ENCODE assay signal across 11 mouse cellular contexts in the genomic region with DNA sequence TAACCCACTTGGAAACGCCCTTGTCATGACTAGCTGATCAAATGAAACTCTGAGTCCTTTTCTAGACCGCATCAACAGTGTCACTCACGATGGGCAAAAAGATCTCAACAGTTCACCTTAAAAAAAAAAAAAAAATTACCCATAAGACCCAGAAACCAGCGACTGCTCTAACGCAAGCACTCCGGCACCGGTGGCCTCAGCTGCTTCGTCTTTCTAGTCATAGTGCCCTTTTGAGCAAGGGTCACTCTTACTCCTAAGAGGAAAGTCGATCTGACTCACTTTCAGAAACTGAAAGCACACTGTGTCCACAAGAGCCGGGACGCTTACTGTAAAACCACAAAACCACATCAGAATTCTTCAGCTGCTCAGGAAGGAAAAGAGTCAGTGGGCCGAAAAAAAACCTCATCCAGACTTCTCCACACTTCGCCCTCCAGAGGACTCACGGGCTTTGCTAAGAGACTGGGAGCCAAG. TPM values are rescaled to one million over a fixed set of nuclear protein-coding genes. Genes with fewer than 3 reads are reported as not detected.
DNase-seq lines count a peak whose midpoint lies in the region; ATAC-seq lines count a peak whose summit lies in the region.
"Had no signal": no experiment of that assay in that cellular context is flagged by ENCODE, and none has a peak within 500 bp of the region (broad histone marks: within the 10 kb centered on the region; RNA-seq: fewer than 3 reads in every experiment).

No protein-coding gene starts in this region.

- H3K4me3 ChIP-seq in forebrain, embryonic 10.5 days, result no peak overlapping the region
- H3K4me3 ChIP-seq: midbrain, embryonic 10.5 days had no signal

- no peaks in the 10 kb centered on the region for H3K27me3 ChIP-seq in forebrain, embryonic 10.5 days (ENCODE audit: poor library complexity, severe bottlenecking)

- no peaks in the 10 kb centered on the region for H3K36me3 ChIP-seq in forebrain, embryonic 10.5 days (replicated peaks)
- H3K36me3 ChIP-seq: midbrain, embryonic 10.5 days had no signal

- peak; percentile 84 to 91 for ATAC-seq in hematopoietic stem cell, adult 5-6 weeks (replicated peaks in 1 of 2; ENCODE audit: insufficient read depth in 1 of 2, low FRiP score in 2 of 2, low TSS enrichment in 1 of 2, low read depth in 1 of 2, poor library complexity in 2 of 2, severe bottlenecking in 2 of 2)

- WGBS in forebrain, embryonic 10.5 days, result 86% methylated on average over 14 of the region's 14 CpGs

- no peak overlapping the region for H3K27ac ChIP-seq in forebrain, embryonic 10.5 days
- H3K27ac ChIP-seq: midbrain, embryonic 10.5 days had no signal

- no peaks in the 10 kb centered on the region for H3K4me1 ChIP-seq in forebrain, embryonic 10.5 days
- H3K4me1 ChIP-seq: midbrain, embryonic 10.5 days had no signal

- DNase-seq in spleen, postnatal 36 days (ENCODE audit: low spot score in 2 of 2), result peak; percentile 14 to 38
- no peak for DNase-seq in spleen, postnatal 4 days (ENCODE audit: low spot score in 2 of 2)
- DNase-seq in NIH3T3 (ENCODE audit: low read depth), result peak; percentile 75
- DNase-seq in naive thymus-derived CD4-positive, alpha-beta T cell, adult 2 months (ENCODE audit: low read depth), result peak; percentile 85
- no peak for DNase-seq in forebrain, embryonic 10.5 days (ENCODE audit: extremely low spot score, low spot score)
- DNase-seq in layer of hippocampus, adult 8-10 months (ENCODE audit: low spot score in 2 of 2), result no peak
- no peak for DNase-seq in urinary bladder, postnatal 14 days (ENCODE audit: low spot score)
- DNase-seq: adrenal gland, postnatal 36 days had no signal

- H3K9me3 ChIP-seq in forebrain, embryonic 10.5 days, result no peaks in the 10 kb centered on the region
- H3K9me3 ChIP-seq: midbrain, embryonic 10.5 days had no signal

RNA-seq across cellular contexts. Expression of a gene that starts 53.5 kb away (rescaled TPM):
- total RNA-seq in hematopoietic stem cell, adult 5-6 weeks (2017), result 0.50 and 0.69 TPM in 2 replicates
- not detected in 2 replicates for polyA plus RNA-seq in forebrain, embryonic 10.5 days (2016; fragmentation: Nextera tagmentation; extraction: Ambion mirVana)
- under 1 TPM in 2 of 4 experiments, not detected in 2; 0.21 to 0.24 TPM for total RNA-seq in layer of hippocampus, adult 8-10 months (2022)
- polyA plus RNA-seq: heart, embryonic 14.5 days; midbrain, embryonic 10.5 days had no signal

Comparison
In these comparisons a context has a peak if more than half of its experiments do, and no peak if none do; other contexts are left out.
1. DNase-seq: peak in spleen, postnatal 36 days (2 of 2), NIH3T3 (single experiment) and naive thymus-derived CD4-positive, alpha-beta T cell, adult 2 months (single experiment); none in spleen, postnatal 4 days (0 of 2), forebrain, embryonic 10.5 days (single experiment), layer of hippocampus, adult 8-10 months (0 of 2) and urinary bladder, postnatal 14 days (single experiment).